Mouse (Mus musculus) liver, embryonic 12.5 days (tissue): Measurements from ENCODE around the gene Hoxa6. TPM values are rescaled to one million over a fixed set of nuclear protein-coding genes. Genes with fewer than 3 reads are reported as not detected.
A peak's percentile ranks its signal among the peaks of the same experiment; 100 is the strongest.

Source experiments
- ATAC-seq: fragments of 200-750 bp; cut with Nextera tagmentation; 2 replicates; pipeline ENCODE4 v1.8.0; 2017; ENCODE audit warnings: moderate number of reproducible peaks, mild to moderate bottlenecking, moderate library complexity
- H3K27ac ChIP-seq: fragments of 300-500 bp; sonication (generic); 2 replicates; pipeline ENCODE4 v1.5.1; 2016; ENCODE audit warnings: mild to moderate bottlenecking
- H3K27me3 ChIP-seq: fragments of 300-500 bp; sonication (generic); replicated peaks from 2 replicates; pipeline ENCODE4 v1.6.1; 2016; ENCODE audit warnings: mild to moderate bottlenecking, moderate library complexity
- H3K36me3 ChIP-seq: fragments of 300-500 bp; sonication (generic); 2 replicates; pipeline ENCODE4 v1.6.1; 2016; ENCODE audit warnings: mild to moderate bottlenecking, moderate library complexity
- H3K4me1 ChIP-seq: fragments of 300-500 bp; sonication (generic); 2 replicates; pipeline ENCODE4 v1.6.1; 2016
- H3K4me2 ChIP-seq: fragments of 300-500 bp; sonication (generic); 2 replicates; pipeline ENCODE4 v1.6.1; 2016; ENCODE audit warnings: mild to moderate bottlenecking, moderate library complexity
- H3K4me3 ChIP-seq: fragments of 300-500 bp; sonication (generic); 2 replicates; pipeline ENCODE4 v1.5.1; 2016; ENCODE audit warnings: mild to moderate bottlenecking, moderate library complexity
- H3K9ac ChIP-seq: fragments of 300-500 bp; sonication (generic); 2 replicates; pipeline ENCODE4 v1.6.1; 2016; ENCODE audit warnings: mild to moderate bottlenecking, moderate library complexity
- H3K9me3 ChIP-seq: fragments of 300-500 bp; sonication (generic); replicated peaks from 2 replicates; pipeline ENCODE4 v1.6.1; 2016; ENCODE audit warnings: mild to moderate bottlenecking, moderate library complexity
- WGBS: fragments of 180-500 bp; shearing (Covaris S2); methylation state at CpG from one replicate; pipeline ENCODE4 v1.1.7; 2016; ENCODE audit not compliant: insufficient replicate concordance; 5-methylcytosine and 5-hydroxymethylcytosine counted together
- polyA plus RNA-seq: library from polyadenylated mRNA; unstranded; fragments of >200 nt; fragmentation: Nextera tagmentation; extraction: Ambion mirVana; gene quantifications from 2 replicates; pipeline ENCODE4 v1.2.1, GENCODE M21; 2016

Hoxa6 gene
- polyA plus RNA-seq, 1 experiment from 2014 or later = 0.14 TPM

GRCm38 (mm10) chr6:52221337-52221992 is 12.9 kb upstream of the Hoxa6 start, which contains the start of gene Hoxa7:
TSS of gene Hoxa7 (minus strand) at chr6:52221854.
- Histone ChIP-seq H3K9me3 (no peaks in the 10 kb centered on the region), H3K4me2 (peak within 1 kb of the TSS; percentile 74), H3K36me3 (no peaks in the 10 kb centered on the region), H3K4me1 (peaks cover 17% of the 10 kb centered on the region), H3K4me3 (peak within 1 kb of the TSS; percentile 53), H3K27ac (no peak within 1 kb of the TSS), H3K9ac (no peak within 1 kb of the TSS; the same call in 1 of the 2 replicates), H3K27me3 (peaks cover 100% of the 10 kb centered on the region)
- under 1% methylated on average over 46 of the region's 46 CpGs for WGBS
- ATAC-seq = no peak

DNA sequence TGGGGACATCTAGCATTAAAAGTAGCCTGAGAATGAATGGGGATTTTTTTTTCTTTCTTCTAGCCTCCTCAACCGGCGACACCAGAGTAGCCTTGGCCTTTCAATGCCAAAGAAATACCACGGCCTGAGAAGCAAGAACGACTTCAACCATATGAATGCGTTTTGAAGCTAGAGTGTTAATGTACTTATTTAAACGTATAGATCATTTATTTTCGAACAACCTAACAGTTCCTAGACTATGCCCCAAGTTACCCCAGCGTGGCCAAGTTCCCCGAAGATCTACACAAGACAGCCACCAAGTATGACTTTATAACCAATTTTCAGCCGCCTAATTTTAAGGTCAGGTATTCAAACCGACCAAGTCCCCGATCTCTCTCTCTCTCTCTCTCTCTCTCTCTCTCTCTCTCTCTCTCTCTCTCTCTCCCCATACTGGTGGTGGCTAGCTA is 12.4 kb upstream of the Hoxa6 start:
- ATAC-seq = no peak
- 9% methylated on average over 12 of the region's 12 CpGs for WGBS
- no peak overlapping the region for H3K27ac ChIP-seq
- H3K4me1 ChIP-seq = peaks cover 17% of the 10 kb centered on the region
- peak overlapping the region; percentile 74 for H3K4me2 ChIP-seq
- H3K9me3 ChIP-seq = no peaks in the 10 kb centered on the region
- H3K9ac ChIP-seq = no peak overlapping the region; the same call in 1 of the 2 replicates
- peaks cover 100% of the 10 kb centered on the region for H3K27me3 ChIP-seq
- no peaks in the 10 kb centered on the region for H3K36me3 ChIP-seq
- peak overlapping the region; percentile 53 for H3K4me3 ChIP-seq

DNA sequence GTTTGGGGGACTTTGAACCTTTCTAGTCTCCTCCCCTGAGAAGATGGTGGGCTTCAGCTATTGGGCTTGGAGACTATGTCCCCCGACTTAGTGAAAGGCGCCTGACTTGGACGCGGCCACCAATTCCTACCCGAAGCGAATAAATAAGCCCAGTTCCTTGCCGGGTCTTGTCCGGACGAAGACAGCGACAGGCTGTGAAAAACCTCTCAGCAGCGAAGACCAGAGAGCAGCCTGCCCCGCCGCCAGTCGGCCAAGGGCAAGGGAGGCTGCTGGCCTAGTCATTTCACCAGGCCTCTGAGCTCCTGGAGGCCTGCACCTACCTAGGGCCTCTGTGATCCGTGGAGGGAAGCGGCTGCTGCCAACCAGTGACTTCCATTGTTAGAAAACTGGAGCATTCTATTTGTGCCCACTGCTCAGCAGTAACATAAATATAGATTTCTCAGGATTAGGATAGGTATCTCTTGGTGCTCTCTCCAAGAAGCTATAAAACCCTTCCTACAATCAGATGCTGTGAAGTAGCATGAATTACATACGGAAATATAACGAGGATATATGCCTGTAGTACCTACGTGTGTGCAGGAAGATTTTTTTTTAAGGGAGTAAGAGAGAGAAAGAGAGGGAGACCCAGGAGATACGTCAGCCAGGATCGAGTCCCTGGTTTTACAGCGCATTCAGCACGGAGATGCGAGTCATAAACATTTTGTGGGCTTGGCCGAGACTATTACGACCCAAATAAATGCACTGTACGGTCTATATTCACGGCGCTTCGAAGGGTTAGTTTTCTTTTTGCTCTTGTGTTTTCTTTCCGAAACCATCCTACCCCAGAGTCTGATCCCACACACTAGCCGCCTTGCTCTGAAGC is 11.7 kb upstream of the Hoxa6 start:
- Histone ChIP-seq H3K4me1 (peaks cover 17% of the 10 kb centered on the region), H3K4me3 (no peak overlapping the region), H3K27me3 (peaks cover 100% of the 10 kb centered on the region), H3K4me2 (no peak overlapping the region), H3K9me3 (no peaks in the 10 kb centered on the region), H3K9ac (no peak overlapping the region), H3K27ac (no peak overlapping the region), H3K36me3 (no peaks in the 10 kb centered on the region)
- WGBS = 20% methylated on average over 32 of the region's 32 CpGs
- ATAC-seq = no peak

- Histone ChIP-seq H3K27ac (no peak overlapping the region), H3K4me2 (no peak overlapping the region)
- 30% methylated on average over 9 of the region's 9 CpGs for WGBS
These were observed 10.9 kb upstream of the Hoxa6 start for GRCm38 (mm10) chr6:52219234-52219942.

GRCm38 (mm10) chr6:52218643-52219215 is 10.2 kb upstream of the Hoxa6 start:
- peaks cover 17% of the 10 kb centered on the region for H3K4me1 ChIP-seq
- H3K27me3 ChIP-seq = peaks cover 100% of the 10 kb centered on the region
- ATAC-seq = no peak
- no peak overlapping the region for H3K4me3 ChIP-seq
- no peaks in the 10 kb centered on the region for H3K36me3 ChIP-seq
- WGBS = 9% methylated on average over 14 of the region's 14 CpGs
- H3K4me2 ChIP-seq = no peak overlapping the region
- H3K9me3 ChIP-seq = no peaks in the 10 kb centered on the region
- no peak overlapping the region for H3K9ac ChIP-seq
- H3K27ac ChIP-seq = no peak overlapping the region

More at GRCm38 (mm10) chr6:52219234-52219942, 10.9 kb upstream of the Hoxa6 start:
- Histone ChIP-seq H3K36me3 (no peaks in the 10 kb centered on the region), H3K27me3 (peaks cover 100% of the 10 kb centered on the region), H3K9ac (no peak overlapping the region), H3K4me3 (no peak overlapping the region), H3K4me1 (peaks cover 17% of the 10 kb centered on the region), H3K9me3 (no peaks in the 10 kb centered on the region)
- no peak for ATAC-seq

DNA sequence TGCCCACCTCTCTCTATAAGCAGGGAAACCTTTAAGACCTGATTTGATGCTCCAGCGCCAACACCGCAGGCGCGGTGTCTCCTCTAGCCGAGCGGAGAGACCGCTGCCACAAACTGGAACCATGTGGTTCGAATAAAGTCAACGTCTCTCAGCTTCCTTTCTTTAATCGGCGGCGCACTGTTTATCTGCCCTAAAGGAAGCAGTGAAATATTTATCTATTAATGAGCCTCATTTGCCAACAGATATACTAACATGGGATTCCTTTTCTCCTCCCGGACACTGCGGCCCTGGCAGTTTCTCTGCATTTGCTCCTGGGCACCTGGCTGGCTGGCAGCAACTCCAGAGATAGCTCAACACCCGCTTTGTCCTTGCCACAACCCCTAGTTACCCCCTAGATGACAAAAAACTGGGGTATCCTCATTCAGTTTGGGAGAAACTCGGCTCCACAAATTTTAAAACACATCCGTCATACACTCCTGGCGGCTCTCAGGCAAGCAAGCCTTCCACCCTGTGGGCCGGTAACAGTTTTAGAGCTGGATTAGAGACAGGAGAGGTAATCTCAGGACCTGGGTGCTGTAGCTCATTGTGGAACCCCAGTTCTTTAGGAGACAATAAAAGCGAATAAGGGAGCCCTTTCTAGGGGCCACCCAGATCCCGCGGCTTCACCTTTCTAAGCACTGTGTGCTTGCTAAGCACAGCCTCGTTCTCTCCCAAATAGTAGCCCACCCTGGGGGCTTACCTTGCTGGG is 9.5 kb upstream of the Hoxa6 start:
- Histone ChIP-seq H3K27ac (no peak overlapping the region), H3K9me3 (no peaks in the 10 kb centered on the region), H3K9ac (no peak overlapping the region), H3K4me2 (peak overlapping the region; percentile 51), H3K4me1 (peaks cover 17% of the 10 kb centered on the region), H3K36me3 (no peaks in the 10 kb centered on the region), H3K4me3 (no peak overlapping the region), H3K27me3 (peaks cover 100% of the 10 kb centered on the region)
- 7% methylated on average over 23 of the region's 23 CpGs for WGBS
- ATAC-seq = no peak

DNA sequence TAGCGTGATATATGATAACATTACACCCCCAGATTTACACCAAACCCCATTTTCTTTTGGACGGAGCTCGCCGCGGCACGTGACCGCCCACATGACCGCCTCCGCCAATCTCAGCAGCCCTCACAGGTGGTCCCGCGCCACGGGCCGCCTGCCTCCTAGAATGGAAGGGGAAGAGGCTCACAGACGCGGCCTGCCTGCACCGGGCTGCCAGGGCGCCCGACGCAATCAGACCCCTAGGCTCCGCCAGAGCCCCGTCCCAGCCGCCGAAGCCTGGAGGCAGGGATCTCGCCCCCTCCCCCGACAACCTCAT is 8.9 kb upstream of the Hoxa6 start:
- H3K27ac ChIP-seq = no peak overlapping the region
- peak overlapping the region; percentile 32 for H3K4me3 ChIP-seq
- under 1% methylated on average over 25 of the region's 25 CpGs for WGBS
- H3K9me3 ChIP-seq = no peaks in the 10 kb centered on the region
- peaks cover 20% of the 10 kb centered on the region for H3K4me1 ChIP-seq
- peaks cover 100% of the 10 kb centered on the region for H3K27me3 ChIP-seq
- H3K4me2 ChIP-seq = peak overlapping the region; percentile 51
- no peaks in the 10 kb centered on the region for H3K36me3 ChIP-seq
- no peak overlapping the region for H3K9ac ChIP-seq
- no peak for ATAC-seq

- no peak for ATAC-seq
- Histone ChIP-seq H3K27me3 (peaks cover 100% of the 10 kb centered on the region), H3K4me3 (peak overlapping the region; percentile 32), H3K9me3 (no peaks in the 10 kb centered on the region), H3K4me2 (peak overlapping the region; percentile 51), H3K36me3 (no peaks in the 10 kb centered on the region), H3K27ac (no peak overlapping the region), H3K9ac (no peak overlapping the region), H3K4me1 (peaks cover 21% of the 10 kb centered on the region)
- WGBS = 2% methylated on average over 60 of the region's 60 CpGs
These were observed 8.4 kb upstream of the Hoxa6 start for GRCm38 (mm10) chr6:52216691-52217458.

GRCm38 (mm10) chr6:52215771-52216535 is 7.4 kb upstream of the Hoxa6 start:
- no peak overlapping the region for H3K4me3 ChIP-seq
- no peak overlapping the region for H3K9ac ChIP-seq
- peak overlapping the region; percentile 22; the same call in 1 of the 2 replicates for H3K4me2 ChIP-seq
- no peak overlapping the region for H3K27ac ChIP-seq
- peaks cover 100% of the 10 kb centered on the region for H3K27me3 ChIP-seq
- no peaks in the 10 kb centered on the region for H3K9me3 ChIP-seq
- H3K36me3 ChIP-seq = no peaks in the 10 kb centered on the region
- H3K4me1 ChIP-seq = peaks cover 15% of the 10 kb centered on the region
- WGBS = 4% methylated on average over 30 of the region's 30 CpGs
- no peak for ATAC-seq

DNA sequence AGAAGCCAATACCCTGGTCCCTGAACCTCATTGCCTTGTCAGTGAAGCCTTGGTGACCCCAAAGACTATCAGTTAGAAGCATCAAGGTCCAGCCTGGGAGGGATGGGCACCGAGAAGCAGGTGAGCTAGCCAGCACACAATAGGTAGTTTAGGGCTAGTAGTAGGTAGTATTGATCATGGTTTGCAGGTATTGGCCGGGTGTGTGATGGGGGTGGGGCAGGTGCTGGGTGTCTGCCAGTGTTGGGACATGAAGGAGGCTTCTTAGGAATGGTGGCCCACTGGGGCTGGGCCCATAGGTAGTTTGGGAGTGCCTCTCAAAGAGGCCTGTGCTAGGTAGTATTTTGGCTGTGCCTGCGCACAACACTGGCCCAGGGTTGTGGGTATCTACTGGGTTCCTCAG is 6.5 kb upstream of the Hoxa6 start:
- H3K4me2 ChIP-seq = no peak overlapping the region
- H3K27me3 ChIP-seq = peaks cover 100% of the 10 kb centered on the region
- WGBS = 11% methylated on average over 3 of the region's 3 CpGs
- H3K9ac ChIP-seq = no peak overlapping the region
- no peak overlapping the region for H3K4me3 ChIP-seq
- no peaks in the 10 kb centered on the region for H3K9me3 ChIP-seq
- H3K36me3 ChIP-seq = no peaks in the 10 kb centered on the region
- H3K27ac ChIP-seq = no peak overlapping the region
- H3K4me1 ChIP-seq = peaks cover 15% of the 10 kb centered on the region
- no peak for ATAC-seq
